Mouse (Mus musculus) midbrain, embryonic 16.5 days (tissue): ENCODE data around the gene Spint3. TPM values are rescaled to one million over a fixed set of nuclear protein-coding genes. Genes with fewer than 3 reads are reported as not detected.

Source experiments
- ATAC-seq: fragments of 200-750 bp; cut with Nextera tagmentation; 2 replicates; pipeline ENCODE4 v1.8.0; 2017; ENCODE audit warnings: moderate TSS enrichment
- H3K27ac ChIP-seq: fragments of 300-500 bp; sonication (generic); 2 replicates; pipeline ENCODE4 v1.5.1; 2014; ENCODE audit warnings: mild to moderate bottlenecking, low read length, mixed read lengths
- H3K27me3 ChIP-seq: fragments of 300-500 bp; sonication (generic); 2 replicates; pipeline ENCODE4 v1.6.1; 2014; ENCODE audit warnings: low read depth, low read length, mixed read lengths; ENCODE audit not compliant: control insufficient read depth, insufficient read depth
- H3K36me3 ChIP-seq: fragments of 300-500 bp; sonication (generic); 2 replicates; pipeline ENCODE4 v1.6.1; 2014; ENCODE audit warnings: mild to moderate bottlenecking, low read length, moderate library complexity, mixed read lengths; ENCODE audit not compliant: control insufficient read depth, insufficient read depth
- H3K4me1 ChIP-seq: fragments of 300-500 bp; sonication (generic); 2 replicates; pipeline ENCODE4 v1.6.1; 2014; ENCODE audit warnings: mild to moderate bottlenecking, low read length, mixed read lengths; ENCODE audit not compliant: control insufficient read depth, insufficient read depth
- H3K4me2 ChIP-seq: fragments of 300-500 bp; sonication (generic); 2 replicates; pipeline ENCODE4 v1.6.1; 2014; ENCODE audit warnings: mild to moderate bottlenecking, low read length, mixed read lengths
- H3K4me3 ChIP-seq: fragments of 300-500 bp; sonication (generic); 2 replicates; pipeline ENCODE4 v1.5.1; 2014; ENCODE audit warnings: low read depth, mild to moderate bottlenecking, low read length, moderate library complexity, mixed read lengths
- H3K9ac ChIP-seq: fragments of 300-500 bp; sonication (generic); 2 replicates; pipeline ENCODE4 v1.6.1; 2014; ENCODE audit warnings: low read depth, low read length, mixed read lengths
- H3K9me3 ChIP-seq: fragments of 300-500 bp; sonication (generic); replicated peaks from 2 replicates; pipeline ENCODE4 v1.6.1; 2014; ENCODE audit warnings: mild to moderate bottlenecking, low read length, mixed read lengths; ENCODE audit not compliant: control insufficient read depth, poor library complexity, severe bottlenecking
- WGBS: fragments of 180-500 bp; shearing (Covaris S2); extraction: QIAGEN DNeasy Blood & Tissue Kit; methylation state at CpG from one replicate; pipeline ENCODE4 v1.1.7; 2014; 5-methylcytosine and 5-hydroxymethylcytosine counted together
- polyA plus RNA-seq: library from polyadenylated mRNA; unstranded; fragments of >200 nt; fragmentation: Nextera tagmentation; extraction: Ambion mirVana; gene quantifications from 2 replicates; pipeline ENCODE4 v1.2.1, GENCODE M21; 2015

Gene Spint3
- polyA plus RNA-seq, 1 experiment from 2014 or later: not detected

GRCm38 (mm10) chr2:164543745-164544144 is 29.5 kb downstream of the Spint3 start:
- Histone ChIP-seq H3K27me3 (no peaks in the 10 kb centered on the region), H3K36me3 (no peaks in the 10 kb centered on the region), H3K27ac (no peak overlapping the region), H3K4me3 (no peak overlapping the region), H3K4me2 (no peak overlapping the region), H3K4me1 (no peaks in the 10 kb centered on the region), H3K9ac (no peak overlapping the region), H3K9me3 (no peaks in the 10 kb centered on the region)
- no peak for ATAC-seq
- WGBS: 72% methylated on average over 2 of the region's 2 CpGs

GRCm38 (mm10) chr2:164542598-164542997 is 30.7 kb downstream of the Spint3 start:
- no peaks in the 10 kb centered on the region for H3K27me3 ChIP-seq
- H3K27ac ChIP-seq: no peak overlapping the region
- no peak overlapping the region for H3K9ac ChIP-seq
- no peak overlapping the region for H3K4me3 ChIP-seq
- WGBS: 87% methylated on average over 7 of the region's 7 CpGs
- H3K4me2 ChIP-seq: no peak overlapping the region
- no peaks in the 10 kb centered on the region for H3K9me3 ChIP-seq
- ATAC-seq: no peak
- H3K4me1 ChIP-seq: no peaks in the 10 kb centered on the region
- no peaks in the 10 kb centered on the region for H3K36me3 ChIP-seq

- no peak overlapping the region for H3K9ac ChIP-seq
- H3K36me3 ChIP-seq: no peaks in the 10 kb centered on the region
- ATAC-seq: no peak
- no peak overlapping the region for H3K27ac ChIP-seq
- WGBS: 64% methylated on average over 5 of the region's 5 CpGs
- no peak overlapping the region for H3K4me3 ChIP-seq
- no peak overlapping the region for H3K4me2 ChIP-seq
- H3K9me3 ChIP-seq: no peaks in the 10 kb centered on the region
- H3K4me1 ChIP-seq: no peaks in the 10 kb centered on the region
- H3K27me3 ChIP-seq: no peaks in the 10 kb centered on the region
Measured at GRCm38 (mm10) chr2:164542132-164542531, 31.1 kb downstream of the Spint3 start.

- no peak overlapping the region for H3K4me3 ChIP-seq
- H3K4me1 ChIP-seq: no peaks in the 10 kb centered on the region
- no peaks in the 10 kb centered on the region for H3K27me3 ChIP-seq
- H3K4me2 ChIP-seq: no peak overlapping the region
- 47% methylated on average over 8 of the region's 8 CpGs for WGBS
- H3K36me3 ChIP-seq: no peaks in the 10 kb centered on the region
- H3K27ac ChIP-seq: no peak overlapping the region
- H3K9me3 ChIP-seq: no peaks in the 10 kb centered on the region
- no peak for ATAC-seq
- no peak overlapping the region for H3K9ac ChIP-seq
Measured at GRCm38 (mm10) chr2:164540652-164541427, 32.4 kb downstream of the Spint3 start.

GRCm38 (mm10) chr2:164537003-164537402 is 36.3 kb downstream of the Spint3 start:
- no peak overlapping the region for H3K9ac ChIP-seq
- no peaks in the 10 kb centered on the region for H3K4me1 ChIP-seq
- H3K27me3 ChIP-seq: no peaks in the 10 kb centered on the region
- H3K4me3 ChIP-seq: no peak overlapping the region
- 89% methylated on average over 4 of the region's 4 CpGs for WGBS
- no peaks in the 10 kb centered on the region for H3K36me3 ChIP-seq
- no peak for ATAC-seq
- no peak overlapping the region for H3K4me2 ChIP-seq
- H3K9me3 ChIP-seq: no peaks in the 10 kb centered on the region
- no peak overlapping the region for H3K27ac ChIP-seq

- WGBS: 81% methylated on average over 10 of the region's 10 CpGs
- no peak overlapping the region for H3K4me3 ChIP-seq
- H3K4me1 ChIP-seq: no peaks in the 10 kb centered on the region
- no peaks in the 10 kb centered on the region for H3K9me3 ChIP-seq
- H3K27me3 ChIP-seq: no peaks in the 10 kb centered on the region
- no peak overlapping the region for H3K27ac ChIP-seq
- no peaks in the 10 kb centered on the region for H3K36me3 ChIP-seq
- no peak for ATAC-seq
- H3K4me2 ChIP-seq: no peak overlapping the region
- H3K9ac ChIP-seq: no peak overlapping the region
Measured at GRCm38 (mm10) chr2:164534315-164534714, 38.9 kb downstream of the Spint3 start.

- H3K4me3 ChIP-seq: no peak overlapping the region
- WGBS: 2% methylated on average over 3 of the region's 3 CpGs
- no peaks in the 10 kb centered on the region for H3K27me3 ChIP-seq
- no peak for ATAC-seq
- H3K27ac ChIP-seq: no peak overlapping the region
- no peaks in the 10 kb centered on the region for H3K9me3 ChIP-seq
- no peaks in the 10 kb centered on the region for H3K4me1 ChIP-seq
- no peaks in the 10 kb centered on the region for H3K36me3 ChIP-seq
- no peak overlapping the region for H3K9ac ChIP-seq
- no peak overlapping the region for H3K4me2 ChIP-seq
Measured at GRCm38 (mm10) chr2:164531169-164531568, 42.1 kb downstream of the Spint3 start.

GRCm38 (mm10) chr2:164528557-164528956 is 44.7 kb downstream of the Spint3 start:
- no peak for ATAC-seq
- Histone ChIP-seq H3K4me3 (no peak overlapping the region), H3K4me1 (no peaks in the 10 kb centered on the region), H3K27me3 (no peaks in the 10 kb centered on the region), H3K4me2 (no peak overlapping the region), H3K9ac (no peak overlapping the region), H3K9me3 (0 out of 2 replicates have a peak, but pooled peaks cover 2% of the 10 kb centered on the region), H3K36me3 (no peaks in the 10 kb centered on the region), H3K27ac (no peak overlapping the region)
- WGBS: 68% methylated on average over 5 of the region's 5 CpGs

- no peaks in the 10 kb centered on the region for H3K36me3 ChIP-seq
- H3K4me3 ChIP-seq: no peak overlapping the region
- H3K4me1 ChIP-seq: no peaks in the 10 kb centered on the region
- no peak overlapping the region for H3K4me2 ChIP-seq
- no peaks in the 10 kb centered on the region for H3K27me3 ChIP-seq
- 85% methylated on average over 10 of the region's 10 CpGs for WGBS
- no peak for ATAC-seq
- no peak overlapping the region for H3K9ac ChIP-seq
- H3K27ac ChIP-seq: no peak overlapping the region
- H3K9me3 ChIP-seq: 0 out of 2 replicates have a peak, but pooled peaks cover 6% of the 10 kb centered on the region
Measured at GRCm38 (mm10) chr2:164523301-164523773, 49.9 kb downstream of the Spint3 start.
